Mouse (Mus musculus) limb, embryonic 14.5 days (tissue): ENCODE measurements around the gene Fam171a2. TPM values are rescaled to one million over a fixed set of nuclear protein-coding genes. Genes with fewer than 3 reads are reported as not detected.

Experiments used
- ATAC-seq: fragments of 200-750 bp; cut with Nextera tagmentation; 2 replicates; pipeline ENCODE4 v1.8.0; 2017; ENCODE audit warnings: low read depth, moderate number of reproducible peaks, moderate TSS enrichment; ENCODE audit not compliant: low FRiP score
- DNase-seq: peaks from one replicate; pipeline ENCODE4 v3.0.0-alpha.2; 2015; ENCODE audit warnings: low spot score
- H3K27ac ChIP-seq: fragments of 300-500 bp; sonication (generic); replicated peaks from 2 replicates; pipeline ENCODE4 v1.5.1; 2014; ENCODE audit warnings: low read depth, mild to moderate bottlenecking, low read length, moderate library complexity, mixed read lengths
- H3K27me3 ChIP-seq: fragments of 300-500 bp; sonication (generic); 2 replicates; pipeline ENCODE4 v1.6.1; 2014; ENCODE audit warnings: low read length, mixed read lengths; ENCODE audit not compliant: control insufficient read depth, insufficient read depth
- H3K36me3 ChIP-seq: fragments of 300-500 bp; sonication (generic); 2 replicates; pipeline ENCODE4 v1.6.1; 2014; ENCODE audit warnings: mild to moderate bottlenecking, low read length, moderate library complexity, mixed read lengths; ENCODE audit not compliant: control insufficient read depth, insufficient read depth
- H3K4me1 ChIP-seq: fragments of 300-500 bp; sonication (generic); 2 replicates; pipeline ENCODE4 v1.6.1; 2014; ENCODE audit warnings: antibody characterized with exemption, low read length, mixed read lengths; ENCODE audit not compliant: control insufficient read depth, insufficient read depth
- H3K4me2 ChIP-seq: fragments of 300-500 bp; sonication (generic); replicated peaks from 2 replicates; pipeline ENCODE4 v1.6.1; 2014; ENCODE audit warnings: low read depth, mild to moderate bottlenecking, low read length, moderate library complexity; ENCODE audit not compliant: severe bottlenecking
- H3K4me3 ChIP-seq: fragments of 300-500 bp; sonication (generic); replicated peaks from 2 replicates; pipeline ENCODE4 v1.5.1; 2014; ENCODE audit warnings: low read length
- H3K9ac ChIP-seq: fragments of 300-500 bp; sonication (generic); 2 replicates; pipeline ENCODE4 v1.6.1; 2014; ENCODE audit warnings: mild to moderate bottlenecking, low read depth, low read length, moderate library complexity; ENCODE audit not compliant: severe bottlenecking
- H3K9me3 ChIP-seq: fragments of 300-500 bp; sonication (generic); 2 replicates; pipeline ENCODE4 v1.6.1; 2016; ENCODE audit warnings: low read length; ENCODE audit not compliant: control insufficient read depth
- POLR2A ChIP-seq: fragments of 200-500 bp; IDR thresholded peaks from 2 replicates; pipeline ENCODE4 v1.8.0; 2012; ENCODE audit warnings: inconsistent platforms, mild to moderate bottlenecking, moderate library complexity, borderline replicate concordance; ENCODE audit not compliant: insufficient read depth, insufficient read length; ENCODE audit errors: extremely low read depth
- WGBS: fragments of 180-500 bp; shearing (Covaris S2); extraction: QIAGEN DNeasy Blood & Tissue Kit; methylation state at CpG from one replicate; pipeline ENCODE4 v1.1.7; 2014; 5-methylcytosine and 5-hydroxymethylcytosine counted together
- polyA plus RNA-seq, 2 experiments: library from polyadenylated mRNA; depleted of rRNA in 1 of 2; stranded (reverse) in 1 of 2; unstranded in 1 of 2; fragments of >200 nt; fragmentation: Nextera tagmentation in 1 of 2; extraction: Ambion mirVana in 1 of 2; gene quantifications; 2 replicates each; pipeline versions ENCODE4 v1.2.1 to v1.2.3; 2012 to 2014

Fam171a2 gene
- polyA plus RNA-seq, 2 experiments: 8.9 to 56.8 TPM

GRCm38 (mm10) chr11:102438212-102439092 lies 9.0 kb downstream of the Fam171a2 start:
- Histone ChIP-seq H3K4me1 (peaks cover 11% of the 10 kb centered on the region), H3K9me3 (no peaks in the 10 kb centered on the region), H3K4me2 (peak overlapping the region; percentile 80), H3K27ac (no peak overlapping the region), H3K4me3 (peak overlapping the region; percentile 38), H3K9ac (peak overlapping the region; percentile 52; the same call in 1 of the 2 replicates), H3K36me3 (peaks cover 94% of the 10 kb centered on the region), H3K27me3 (peaks cover 4% of the 10 kb centered on the region; the same call in 1 of the 2 replicates)
- WGBS: 11% methylated on average over 71 of the region's 77 CpGs
- peak; percentile 31 for ATAC-seq
- DNase-seq: peak; percentile 83
- no peak for TF ChIP-seq POLR2A

GRCm38 (mm10) chr11:102437120-102438061 lies 10.1 kb downstream of the Fam171a2 start:
- Histone ChIP-seq H3K27ac (no peak overlapping the region), H3K4me2 (peak overlapping the region; percentile 80), H3K36me3 (peaks cover 91% of the 10 kb centered on the region), H3K9me3 (no peaks in the 10 kb centered on the region), H3K27me3 (peaks cover 4% of the 10 kb centered on the region; the same call in 1 of the 2 replicates), H3K4me3 (peak overlapping the region; percentile 38), H3K4me1 (peaks cover 11% of the 10 kb centered on the region), H3K9ac (peak overlapping the region; percentile 52)
- ATAC-seq (peak; percentile 17; the same call in 1 of the 2 replicates), DNase-seq (no peak)
- no peak for TF ChIP-seq POLR2A
- 8% methylated on average over 65 of the region's 87 CpGs for WGBS

- no peak for TF ChIP-seq POLR2A
- ATAC-seq (no peak), DNase-seq (no peak)
- Histone ChIP-seq H3K27me3 (peaks cover 4% of the 10 kb centered on the region; the same call in 1 of the 2 replicates), H3K36me3 (peaks cover 81% of the 10 kb centered on the region), H3K4me3 (no peak overlapping the region), H3K9ac (no peak overlapping the region), H3K27ac (no peak overlapping the region), H3K4me2 (no peak overlapping the region), H3K9me3 (no peaks in the 10 kb centered on the region), H3K4me1 (peaks cover 14% of the 10 kb centered on the region)
- whole genome bisulfite sequencing: 81% methylated on average over 10 of the region's 10 CpGs
Observed at GRCm38 (mm10) chr11:102436471-102436790, 11.1 kb downstream of the Fam171a2 start.

GRCm38 (mm10) chr11:102435754-102436470 lies 11.6 kb downstream of the Fam171a2 start:
- Histone ChIP-seq H3K36me3 (peaks cover 76% of the 10 kb centered on the region), H3K9ac (no peak overlapping the region)

More at GRCm38 (mm10) chr11:102435754-102436470, 11.6 kb downstream of the Fam171a2 start:
- peaks cover 14% of the 10 kb centered on the region for H3K4me1 ChIP-seq
- DNase-seq: no peak
- 93% methylated on average over 17 of the region's 18 CpGs for WGBS
- no peak for ATAC-seq
- TF ChIP-seq POLR2A: no peak
- no peak overlapping the region for H3K4me2 ChIP-seq
- H3K4me3 ChIP-seq: no peak overlapping the region
- H3K27ac ChIP-seq: no peak overlapping the region
- peaks cover 4% of the 10 kb centered on the region; the same call in 1 of the 2 replicates for H3K27me3 ChIP-seq
- H3K9me3 ChIP-seq: no peaks in the 10 kb centered on the region
